Mouse (Mus musculus): Measurements from ENCODE around the gene Lat2.

- TF ChIP-seq CTCF (IDR thresholded peaks at IDR 0.05; ENCODE audit: low read depth) (no peak), EP300 (IDR thresholded peaks at IDR 0.05; ENCODE audit: low read depth) (no peak)
These were observed 31.6 kb upstream of the Lat2 start for GRCm38 (mm10) chr5:134646461-134646860.

All from heart, postnatal 0 days (tissue).